Mouse (Mus musculus) adipocyte (in vitro differentiated cells): ENCODE results near the gene Bbof1.

Experiments
- DNase-seq: peaks from one replicate; pipeline ENCODE4 v3.0.0-alpha.2; 2016; ENCODE audit warnings: low spot score

The Bbof1 gene

GRCm38 (mm10) chr12:84400068-84400467 lies 8.8 kb upstream of the Bbof1 start:
- DNase-seq, result no peak

- DNase-seq, result peak; percentile 61
Measured at GRCm38 (mm10) chr12:84400653-84401052, 8.2 kb upstream of the Bbof1 start.

- DNase-seq, result no peak
Measured at GRCm38 (mm10) chr12:84402923-84403322, 5.9 kb upstream of the Bbof1 start.

GRCm38 (mm10) chr12:84404541-84404940 lies 4.3 kb upstream of the Bbof1 start:
- DNase-seq, result no peak

GRCm38 (mm10) chr12:84407259-84407658 lies 1.6 kb upstream of the Bbof1 start:
- no peak for DNase-seq

GRCm38 (mm10) chr12:84407874-84408818 lies 725 bp upstream of the Bbof1 start:
- DNase-seq, result peak; percentile 34

GRCm38 (mm10) chr12:84416834-84417604 lies 8.1 kb downstream of the Bbof1 start, which contains the start of gene Rnf113a2:
Gene Rnf113a2 (plus strand): TSS chr12:84417196.
- DNase-seq, result no peak

- no peak for DNase-seq
Measured at GRCm38 (mm10) chr12:84417605-84417922, 8.7 kb downstream of the Bbof1 start.

- no peak for DNase-seq
Measured at GRCm38 (mm10) chr12:84423990-84424389, 15.1 kb downstream of the Bbof1 start.

GRCm38 (mm10) chr12:84429825-84430224 lies 21.0 kb downstream of the Bbof1 start:
- DNase-seq, result no peak

- DNase-seq, result no peak
Measured at GRCm38 (mm10) chr12:84438697-84439096, 29.8 kb downstream of the Bbof1 start.

GRCm38 (mm10) chr12:84442526-84442925 lies 33.7 kb downstream of the Bbof1 start:
- no peak for DNase-seq

GRCm38 (mm10) chr12:84447386-84447785 lies 38.5 kb downstream of the Bbof1 start:
- DNase-seq, result no peak

- no peak for DNase-seq
Measured at GRCm38 (mm10) chr12:84448181-84448580, 39.3 kb downstream of the Bbof1 start.

GRCm38 (mm10) chr12:84449887-84450286 lies 41.0 kb downstream of the Bbof1 start:
- peak; percentile 32 for DNase-seq

- peak; percentile 97 for DNase-seq
Measured at GRCm38 (mm10) chr12:84450351-84450717, 41.5 kb downstream of the Bbof1 start.

GRCm38 (mm10) chr12:84450718-84451646 lies 42.1 kb downstream of the Bbof1 start, which contains the start of the genes Aldh6a1 and Lin52:
Gene Aldh6a1 (minus strand): TSS chr12:84451004.
Gene Lin52 (plus strand): TSS chr12:84451422.
- peak; percentile 100 for DNase-seq

- DNase-seq, result no peak
Measured at GRCm38 (mm10) chr12:84451801-84452200, 42.9 kb downstream of the Bbof1 start.

- DNase-seq, result no peak
Measured at GRCm38 (mm10) chr12:84456911-84457310, 48.0 kb downstream of the Bbof1 start.

GRCm38 (mm10) chr12:84459845-84460244 lies 51.0 kb downstream of the Bbof1 start:
- DNase-seq, result peak; percentile 37

GRCm38 (mm10) chr12:84461416-84461815 lies 52.5 kb downstream of the Bbof1 start:
- peak; percentile 25 for DNase-seq

GRCm38 (mm10) chr12:84462856-84463255 lies 54.0 kb downstream of the Bbof1 start:
- DNase-seq, result peak; percentile 50
